Comparison of ENCODE assay signal across 8 mouse cellular contexts in the genomic region with DNA sequence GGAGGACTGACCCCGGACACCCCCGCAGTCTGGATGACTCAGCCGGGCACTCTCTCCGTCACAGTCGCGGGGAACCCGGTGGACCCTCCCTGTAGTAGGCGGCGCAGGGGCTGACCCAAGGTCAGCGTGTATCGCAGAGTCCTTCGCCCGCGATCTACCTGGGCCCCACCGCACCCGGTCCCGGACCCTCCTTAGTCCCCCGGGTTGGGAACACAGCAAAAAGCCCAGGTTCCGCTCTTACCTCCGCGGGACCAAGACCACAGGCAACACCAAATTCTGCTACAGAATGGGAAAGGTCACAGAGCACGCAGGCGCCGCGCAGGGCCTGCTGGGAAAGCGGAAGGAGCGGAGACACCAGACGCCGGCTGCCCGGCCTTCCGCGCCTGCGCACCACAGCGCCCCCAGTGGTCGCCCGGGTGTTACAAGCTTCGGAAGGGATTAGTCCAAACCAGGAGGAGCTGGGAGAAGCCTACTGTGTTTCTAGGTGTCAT. TPM values are rescaled to one million over a fixed set of nuclear protein-coding genes. Genes with fewer than 3 reads are reported as not detected.
DNase-seq lines count a peak whose midpoint lies in the region; ATAC-seq lines count a peak whose summit lies in the region.

Gene Atp5mpl, minus strand, starts transcription at position 295 of the 491 bp plus-strand sequence.

- H3K36me3 ChIP-seq in forebrain, embryonic 14.5 days (ENCODE audit: control insufficient read depth, insufficient read depth, low read length): peaks cover 14% of the 10 kb centered on the region
- peaks cover 11% of the 10 kb centered on the region for H3K36me3 ChIP-seq in neural tube, embryonic 15.5 days

- H3K4me2 ChIP-seq in forebrain, embryonic 14.5 days (ENCODE audit: low read length): peak within 1 kb of the TSS; percentile 92
- H3K4me2 ChIP-seq in neural tube, embryonic 15.5 days: peak within 1 kb of the TSS; percentile 94

- H3K9me3 ChIP-seq in forebrain, embryonic 14.5 days (replicated peaks; ENCODE audit: control insufficient read depth, low read length): no peaks in the 10 kb centered on the region
- no peaks in the 10 kb centered on the region for H3K9me3 ChIP-seq in neural tube, embryonic 15.5 days (replicated peaks)

- H3K4me1 ChIP-seq in forebrain, embryonic 14.5 days (ENCODE audit: control insufficient read depth, insufficient read depth, low read length): peaks cover 7% of the 10 kb centered on the region
- peaks cover 32% of the 10 kb centered on the region for H3K4me1 ChIP-seq in neural tube, embryonic 15.5 days

- H3K27ac ChIP-seq in forebrain, embryonic 14.5 days (ENCODE audit: low read depth, low read length): peak within 1 kb of the TSS; percentile 27; the same call in 1 of the 2 replicates
- H3K27ac ChIP-seq in neural tube, embryonic 15.5 days (replicated peaks): peak within 1 kb of the TSS; percentile 82

- peak within 1 kb of the TSS; percentile 98 for H3K9ac ChIP-seq in forebrain, embryonic 14.5 days (ENCODE audit: low read length)
- peak within 1 kb of the TSS; percentile 94 for H3K9ac ChIP-seq in neural tube, embryonic 15.5 days (replicated peaks)

- no peaks in the 10 kb centered on the region for H3K27me3 ChIP-seq in forebrain, embryonic 14.5 days (replicated peaks; ENCODE audit: control insufficient read depth, insufficient read depth, low read length)
- no peaks in the 10 kb centered on the region for H3K27me3 ChIP-seq in neural tube, embryonic 15.5 days (replicated peaks)

- DNase-seq in ES-CJ7 (ENCODE audit: low read depth, low spot score): peak; percentile 95
- peak; percentile 97 for DNase-seq in cerebellum, adult 11 months
- peak; percentile 95 for DNase-seq in forebrain, embryonic 14.5 days (ENCODE audit: low spot score)
- peak; percentile 99 to 100 for DNase-seq in heart, postnatal 14 days
- peak; percentile 96 for DNase-seq in layer of hippocampus, adult 11-12 months (ENCODE audit: low spot score)
- DNase-seq in lung, adult 18-20 months: peak; percentile 93 to 95
- peak; percentile 94 for DNase-seq in testis, postnatal 14 days (ENCODE audit: low spot score)

- under 1% methylated on average over 37 of the region's 37 CpGs for WGBS in forebrain, embryonic 14.5 days
- WGBS in neural tube, embryonic 15.5 days: under 1% methylated on average over 37 of the region's 37 CpGs

- ATAC-seq in forebrain, embryonic 14.5 days: peak; percentile 95
- ATAC-seq in neural tube, embryonic 15.5 days (ENCODE audit: low FRiP score): peak; percentile 93

- peak within 1 kb of the TSS; percentile 92 for H3K4me3 ChIP-seq in forebrain, embryonic 14.5 days (ENCODE audit: low read depth, low read length)
- peak within 1 kb of the TSS; percentile 98 for H3K4me3 ChIP-seq in neural tube, embryonic 15.5 days (replicated peaks)

- intact Hi-C loops in heart, postnatal 14 days (cut with DNase I): no loop called here

RNA-seq across cellular contexts. Expression of gene Atp5mpl, which starts in this region (rescaled TPM):
- polyA plus RNA-seq in forebrain, embryonic 14.5 days (2014; fragmentation: Nextera tagmentation; extraction: Ambion mirVana): 634 and 784 TPM in 2 replicates
- 1,000 to 10,000 TPM; 1,406 to 1,431 TPM for total RNA-seq in heart, postnatal 14 days (2021)
- polyA plus RNA-seq in neural tube, embryonic 15.5 days (2015; fragmentation: Nextera tagmentation; extraction: Ambion mirVana): 809 and 987 TPM in 2 replicates

Comparison
In these comparisons a context has a peak if more than half of its experiments do, and no peak if none do; other contexts are left out.
1. Peak in every context shown above with its lines: DNase-seq, ATAC-seq, H3K4me3 ChIP-seq and H3K27ac ChIP-seq.